Mouse (Mus musculus) forebrain, embryonic 12.5 days (tissue): ENCODE results near the gene Plcb1. TPM values are rescaled to one million over a fixed set of nuclear protein-coding genes. Genes with fewer than 3 reads are reported as not detected.

ENCODE experiments used
- ATAC-seq: fragments of 200-750 bp; cut with Nextera tagmentation; 2 replicates; pipeline ENCODE4 v1.8.0; 2017; ENCODE audit warnings: moderate TSS enrichment; ENCODE audit not compliant: low FRiP score
- H3K27ac ChIP-seq: fragments of 300-500 bp; sonication (generic); 2 replicates; pipeline ENCODE4 v1.5.1; 2016; ENCODE audit warnings: mild to moderate bottlenecking
- H3K27me3 ChIP-seq: fragments of 300-500 bp; sonication (generic); 2 replicates; pipeline ENCODE4 v1.6.1; 2016; ENCODE audit warnings: mild to moderate bottlenecking
- H3K36me3 ChIP-seq: fragments of 300-500 bp; sonication (generic); replicated peaks from 2 replicates; pipeline ENCODE4 v1.6.1; 2016; ENCODE audit warnings: mild to moderate bottlenecking
- H3K4me1 ChIP-seq: fragments of 300-500 bp; sonication (generic); 2 replicates; pipeline ENCODE4 v1.6.1; 2016
- H3K4me2 ChIP-seq: fragments of 300-500 bp; sonication (generic); 2 replicates; pipeline ENCODE4 v1.6.1; 2016; ENCODE audit warnings: mild to moderate bottlenecking, moderate library complexity
- H3K4me3 ChIP-seq: fragments of 300-500 bp; sonication (generic); replicated peaks from 2 replicates; pipeline ENCODE4 v1.5.1; 2016; ENCODE audit warnings: mild to moderate bottlenecking
- H3K9ac ChIP-seq: fragments of 300-500 bp; sonication (generic); 2 replicates; pipeline ENCODE4 v1.6.1; 2016; ENCODE audit warnings: mild to moderate bottlenecking
- H3K9me3 ChIP-seq: fragments of 300-500 bp; sonication (generic); 2 replicates; pipeline ENCODE4 v1.6.1; 2016
- WGBS: fragments of 180-500 bp; shearing (Covaris S2); methylation state at CpG from one replicate; pipeline ENCODE4 v1.1.7; 2016; 5-methylcytosine and 5-hydroxymethylcytosine counted together
- polyA plus RNA-seq: library from polyadenylated mRNA; unstranded; fragments of >200 nt; fragmentation: Nextera tagmentation; extraction: Ambion mirVana; gene quantifications from 2 replicates; pipeline ENCODE4 v1.2.1, GENCODE M21; 2016

Gene Plcb1
- polyA plus RNA-seq, 1 experiment from 2014 or later: 19.3 TPM

DNA sequence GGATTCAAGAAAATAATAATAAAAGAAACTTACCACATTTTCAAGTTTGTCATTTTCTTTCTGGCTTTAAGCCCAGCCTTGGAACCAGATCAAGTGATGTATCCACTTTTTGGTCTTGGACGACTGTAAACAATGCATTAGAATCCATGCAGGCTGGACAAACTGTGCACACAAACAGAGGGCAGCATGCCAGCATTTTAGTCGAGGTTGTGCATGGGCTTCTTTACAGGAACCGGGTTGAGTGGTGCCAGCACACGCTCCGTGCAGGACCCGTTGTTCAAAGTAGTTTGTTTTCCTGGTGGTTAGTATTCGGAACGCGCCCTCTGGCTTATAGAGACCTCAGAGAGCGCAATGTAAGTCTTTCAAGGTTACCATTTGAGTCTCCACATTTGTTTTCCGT is 30.5 kb downstream of the Plcb1 start:
- Histone ChIP-seq H3K4me2 (no peak overlapping the region), H3K4me3 (no peak overlapping the region), H3K36me3 (no peaks in the 10 kb centered on the region), H3K27me3 (no peaks in the 10 kb centered on the region), H3K27ac (no peak overlapping the region), H3K9me3 (no peaks in the 10 kb centered on the region), H3K4me1 (no peaks in the 10 kb centered on the region), H3K9ac (no peak overlapping the region)
- no peak for ATAC-seq
- WGBS: 89% methylated on average over 11 of the region's 11 CpGs

GRCm38 (mm10) chr2:134817058-134817840 is 31.4 kb downstream of the Plcb1 start:
- 90% methylated on average over 7 of the region's 7 CpGs for WGBS
- ATAC-seq: no peak
- H3K27me3 ChIP-seq: no peaks in the 10 kb centered on the region

DNA sequence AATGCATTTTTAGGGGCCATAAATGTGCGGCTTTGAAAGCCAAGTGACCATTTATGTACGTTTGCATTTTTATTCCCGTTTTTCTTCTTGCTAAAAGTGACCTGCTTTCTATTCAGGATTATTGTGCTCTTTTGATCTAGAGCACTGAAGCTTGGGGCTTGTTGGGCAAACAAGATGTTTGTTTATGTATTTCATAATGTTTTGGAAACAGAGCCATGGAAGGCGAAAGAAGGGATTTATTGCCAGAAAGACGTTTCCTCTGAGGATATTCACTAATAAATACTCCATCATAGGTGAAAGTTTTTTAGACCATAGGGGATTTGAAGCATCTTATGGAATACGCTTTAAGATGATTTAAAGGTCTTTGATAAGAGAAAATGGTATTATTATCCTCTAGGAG is 35.3 kb downstream of the Plcb1 start:
- Histone ChIP-seq H3K36me3 (no peaks in the 10 kb centered on the region), H3K9ac (no peak overlapping the region), H3K27ac (no peak overlapping the region), H3K4me2 (no peak overlapping the region), H3K27me3 (no peaks in the 10 kb centered on the region), H3K9me3 (no peaks in the 10 kb centered on the region), H3K4me3 (no peak overlapping the region), H3K4me1 (peaks cover 8% of the 10 kb centered on the region)
- no peak for ATAC-seq
- 81% methylated on average over 6 of the region's 6 CpGs for WGBS

More at GRCm38 (mm10) chr2:134817058-134817840, 31.4 kb downstream of the Plcb1 start:
- no peak overlapping the region for H3K27ac ChIP-seq
- no peak overlapping the region for H3K4me3 ChIP-seq
- H3K9ac ChIP-seq: no peak overlapping the region
- no peaks in the 10 kb centered on the region for H3K4me1 ChIP-seq
- H3K9me3 ChIP-seq: no peaks in the 10 kb centered on the region
- H3K36me3 ChIP-seq: no peaks in the 10 kb centered on the region
- H3K4me2 ChIP-seq: no peak overlapping the region

- Histone ChIP-seq H3K9ac (no peak overlapping the region), H3K9me3 (no peaks in the 10 kb centered on the region), H3K4me2 (no peak overlapping the region), H3K36me3 (no peaks in the 10 kb centered on the region), H3K4me1 (peaks cover 11% of the 10 kb centered on the region), H3K27ac (no peak overlapping the region), H3K27me3 (no peaks in the 10 kb centered on the region), H3K4me3 (no peak overlapping the region)
- 51% methylated on average over 7 of the region's 7 CpGs for WGBS
- no peak for ATAC-seq
Observed at GRCm38 (mm10) chr2:134825645-134826044, 39.8 kb downstream of the Plcb1 start.

DNA sequence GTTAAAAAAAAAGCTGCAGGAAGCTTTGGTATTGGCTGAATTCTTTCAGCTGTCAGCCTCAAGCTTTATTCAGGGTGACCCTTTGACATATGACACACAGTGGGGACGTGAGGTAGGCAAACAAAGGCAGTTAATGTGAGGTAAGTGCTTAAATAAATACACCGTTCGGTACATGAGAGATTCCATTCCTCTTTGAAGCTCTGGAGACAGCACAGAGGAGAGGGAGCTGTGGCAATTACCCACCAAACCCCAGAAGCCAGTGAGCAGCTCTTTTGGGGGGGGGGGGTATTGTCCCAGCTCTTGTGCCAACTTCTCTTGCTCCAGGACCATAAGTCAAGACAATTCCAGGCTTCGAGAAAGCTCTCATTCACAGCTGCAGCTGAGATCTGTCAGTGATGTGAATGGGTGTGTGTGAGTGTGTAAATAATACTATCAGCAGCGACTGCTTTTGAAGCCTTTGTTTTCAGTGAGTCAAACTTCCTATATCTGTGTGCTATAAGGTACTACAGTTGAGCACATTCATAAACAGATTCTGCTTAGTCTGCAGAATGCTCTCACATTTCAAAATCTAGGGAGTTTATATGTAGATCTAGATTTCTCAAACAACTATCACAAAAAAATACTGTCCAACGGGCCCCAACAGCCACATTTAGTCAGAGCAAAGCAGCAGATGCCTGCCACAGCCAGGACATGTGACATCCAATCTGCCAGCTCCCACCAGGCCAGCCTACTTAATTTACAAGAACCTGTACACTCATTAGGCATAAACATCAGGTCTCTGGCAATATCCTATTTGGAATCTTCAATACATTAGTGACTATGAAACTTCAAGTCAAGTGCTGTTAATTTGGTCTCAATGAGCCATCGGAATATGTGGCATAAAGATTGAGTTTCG is 40.5 kb downstream of the Plcb1 start:
- Histone ChIP-seq H3K4me3 (no peak overlapping the region), H3K36me3 (no peaks in the 10 kb centered on the region), H3K9me3 (no peaks in the 10 kb centered on the region), H3K27me3 (no peaks in the 10 kb centered on the region), H3K27ac (0 out of 2 replicates have a peak overlapping the region, but pooled peaks have one; percentile 53), H3K9ac (no peak overlapping the region), H3K4me1 (peaks cover 11% of the 10 kb centered on the region), H3K4me2 (no peak overlapping the region)
- peak; percentile 57; the same call in 1 of the 2 replicates for ATAC-seq
- WGBS: 40% methylated on average over 8 of the region's 8 CpGs

GRCm38 (mm10) chr2:134827778-134828487 is 42.1 kb downstream of the Plcb1 start:
- H3K9ac ChIP-seq: no peak overlapping the region
- H3K4me3 ChIP-seq: no peak overlapping the region
- H3K4me2 ChIP-seq: no peak overlapping the region
- H3K36me3 ChIP-seq: no peaks in the 10 kb centered on the region
- peaks cover 11% of the 10 kb centered on the region for H3K4me1 ChIP-seq
- no peaks in the 10 kb centered on the region for H3K27me3 ChIP-seq
- peak; percentile 69; the same call in 1 of the 2 replicates for ATAC-seq
- H3K27ac ChIP-seq: no peak overlapping the region
- WGBS: 50% methylated on average over 3 of the region's 3 CpGs
- no peaks in the 10 kb centered on the region for H3K9me3 ChIP-seq

DNA sequence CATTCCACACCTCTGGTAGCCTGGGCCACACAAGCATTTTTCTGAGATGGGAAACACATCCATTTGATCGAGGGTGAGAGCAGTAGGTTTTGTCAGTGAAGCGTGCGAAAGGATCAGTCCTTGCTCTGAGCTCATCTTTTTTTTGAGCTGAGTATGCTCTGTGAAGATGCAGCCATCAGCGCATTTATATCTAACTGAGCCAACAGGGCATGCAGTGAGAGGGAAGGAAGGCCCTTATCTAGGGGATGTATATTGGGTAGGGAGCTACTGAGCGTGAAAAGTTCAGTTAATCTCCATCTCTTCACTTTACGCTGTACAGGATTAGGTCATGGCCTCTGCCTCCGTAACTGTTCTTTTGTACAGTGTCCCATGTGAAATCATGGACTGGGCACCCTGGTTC is 46.0 kb downstream of the Plcb1 start:
- 94% methylated on average over 7 of the region's 7 CpGs for WGBS
- H3K4me3 ChIP-seq: no peak overlapping the region

GRCm38 (mm10) chr2:134836097-134836496 is 50.2 kb downstream of the Plcb1 start:
- Histone ChIP-seq H3K36me3 (no peaks in the 10 kb centered on the region), H3K4me1 (no peaks in the 10 kb centered on the region), H3K9ac (no peak overlapping the region), H3K27me3 (no peaks in the 10 kb centered on the region), H3K4me2 (no peak overlapping the region), H3K9me3 (no peaks in the 10 kb centered on the region), H3K4me3 (no peak overlapping the region), H3K27ac (no peak overlapping the region)
- 86% methylated on average over 1 of the region's 1 CpGs for WGBS
- no peak for ATAC-seq

More for the DNA sequence above, 46.0 kb downstream of the Plcb1 start:
- no peak for ATAC-seq
- no peaks in the 10 kb centered on the region for H3K4me1 ChIP-seq
- no peak overlapping the region for H3K27ac ChIP-seq
- no peaks in the 10 kb centered on the region for H3K9me3 ChIP-seq
- no peaks in the 10 kb centered on the region for H3K27me3 ChIP-seq
- no peaks in the 10 kb centered on the region for H3K36me3 ChIP-seq
- H3K4me2 ChIP-seq: no peak overlapping the region
- no peak overlapping the region for H3K9ac ChIP-seq

DNA sequence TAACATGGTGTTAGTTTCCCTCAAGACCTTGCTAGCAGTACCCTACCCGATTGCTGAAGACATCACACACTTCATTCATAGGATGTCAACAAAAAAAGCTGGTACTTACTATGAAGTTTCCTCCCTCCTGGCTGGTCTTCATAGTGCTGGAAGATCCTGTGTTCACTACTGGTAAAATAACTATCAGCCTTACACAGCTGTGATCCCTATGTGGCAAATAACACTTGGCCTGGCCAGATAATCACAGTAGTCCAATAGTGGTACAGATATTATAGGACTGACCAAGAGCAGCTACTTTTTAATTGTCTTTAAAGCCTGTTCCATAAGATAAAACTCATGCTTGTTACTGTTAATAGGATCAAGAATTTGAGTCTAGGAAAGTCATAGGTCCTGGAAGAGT is 52.3 kb downstream of the Plcb1 start:
- no peak overlapping the region for H3K27ac ChIP-seq
- WGBS: 90% methylated on average over 1 of the region's 1 CpGs
- H3K4me1 ChIP-seq: no peaks in the 10 kb centered on the region
- no peaks in the 10 kb centered on the region for H3K36me3 ChIP-seq
- H3K4me3 ChIP-seq: no peak overlapping the region
- no peaks in the 10 kb centered on the region for H3K27me3 ChIP-seq
- no peak overlapping the region for H3K9ac ChIP-seq
- H3K9me3 ChIP-seq: no peaks in the 10 kb centered on the region
- no peak overlapping the region for H3K4me2 ChIP-seq
- ATAC-seq: no peak

GRCm38 (mm10) chr2:134838888-134839287 is 53.0 kb downstream of the Plcb1 start:
- Histone ChIP-seq H3K4me2 (no peak overlapping the region), H3K27me3 (no peaks in the 10 kb centered on the region), H3K9ac (no peak overlapping the region), H3K4me3 (no peak overlapping the region), H3K36me3 (no peaks in the 10 kb centered on the region), H3K27ac (no peak overlapping the region), H3K9me3 (no peaks in the 10 kb centered on the region), H3K4me1 (no peaks in the 10 kb centered on the region)
- ATAC-seq: no peak
- 71% methylated on average over 1 of the region's 1 CpGs for WGBS

- WGBS: 90% methylated on average over 4 of the region's 4 CpGs
- H3K9me3 ChIP-seq: no peaks in the 10 kb centered on the region
- H3K4me3 ChIP-seq: no peak overlapping the region
- H3K4me1 ChIP-seq: no peaks in the 10 kb centered on the region
- H3K36me3 ChIP-seq: no peaks in the 10 kb centered on the region
- ATAC-seq: no peak
- no peak overlapping the region for H3K27ac ChIP-seq
- no peaks in the 10 kb centered on the region for H3K27me3 ChIP-seq
- no peak overlapping the region for H3K9ac ChIP-seq
- no peak overlapping the region for H3K4me2 ChIP-seq
Observed at GRCm38 (mm10) chr2:134842883-134843282, 57.0 kb downstream of the Plcb1 start.
